Mouse (Mus musculus) lung, embryonic 14.5 days (tissue): ENCODE data around the gene Arpc1a. TPM values are rescaled to one million over a fixed set of nuclear protein-coding genes. Genes with fewer than 3 reads are reported as not detected.

Source experiments
- ATAC-seq: fragments of 200-750 bp; cut with Nextera tagmentation; 2 replicates; pipeline ENCODE4 v1.8.0; 2017; ENCODE audit warnings: mild to moderate bottlenecking, moderate TSS enrichment, moderate library complexity; ENCODE audit not compliant: insufficient read depth
- DNase-seq: peaks from one replicate; pipeline ENCODE4 v3.0.0-alpha.2; 2015
- H3K27ac ChIP-seq: fragments of 300-500 bp; sonication (generic); 2 replicates; pipeline ENCODE4 v1.5.1; 2014; ENCODE audit warnings: low read depth, mild to moderate bottlenecking, moderate library complexity
- H3K27me3 ChIP-seq: fragments of 300-500 bp; sonication (generic); 2 replicates; pipeline ENCODE4 v1.6.1; 2014; ENCODE audit warnings: low read length, control low read depth; ENCODE audit not compliant: insufficient read depth
- H3K36me3 ChIP-seq: fragments of 300-500 bp; sonication (generic); 2 replicates; pipeline ENCODE4 v1.6.1; 2014; ENCODE audit warnings: control low read depth; ENCODE audit not compliant: insufficient read depth
- H3K4me1 ChIP-seq: fragments of 300-500 bp; sonication (generic); 2 replicates; pipeline ENCODE4 v1.6.1; 2014; ENCODE audit warnings: antibody characterized with exemption, control low read depth; ENCODE audit not compliant: insufficient read depth
- H3K4me2 ChIP-seq: fragments of 300-500 bp; sonication (generic); 2 replicates; pipeline ENCODE4 v1.6.1; 2014; ENCODE audit warnings: mild to moderate bottlenecking
- H3K4me3 ChIP-seq: fragments of 300-500 bp; sonication (generic); 2 replicates; pipeline ENCODE4 v1.5.1; 2014; ENCODE audit warnings: low read depth, low read length
- H3K9ac ChIP-seq: fragments of 300-500 bp; sonication (generic); 2 replicates; pipeline ENCODE4 v1.6.1; 2014
- H3K9me3 ChIP-seq: fragments of 300-500 bp; sonication (generic); 2 replicates; pipeline ENCODE4 v1.6.1; 2016; ENCODE audit warnings: low read depth, low read length, control low read depth
- CTCF ChIP-seq: IDR thresholded peaks from 2 replicates; pipeline ENCODE4 v1.5.1; 2016; ENCODE audit warnings: antibody characterized with exemption, low read depth
- WGBS: fragments of 180-500 bp; shearing (Covaris S2); extraction: QIAGEN DNeasy Blood & Tissue Kit; methylation state at CpG from one replicate; pipeline ENCODE4 v1.1.7; 2014; 5-methylcytosine and 5-hydroxymethylcytosine counted together
- polyA plus RNA-seq: library from polyadenylated mRNA; unstranded; fragments of >200 nt; fragmentation: Nextera tagmentation; extraction: Ambion mirVana; gene quantifications from 2 replicates; pipeline ENCODE4 v1.2.1, GENCODE M21; 2014

Gene Arpc1a
- polyA plus RNA-seq, 1 experiment from 2014 or later, result 148 TPM

- Histone ChIP-seq H3K9ac (no peak overlapping the region), H3K4me1 (no peaks in the 10 kb centered on the region), H3K4me2 (peak overlapping the region; percentile 78), H3K9me3 (no peaks in the 10 kb centered on the region), H3K4me3 (peak overlapping the region; percentile 3; the same call in 1 of the 2 replicates), H3K27ac (peak overlapping the region; percentile 88), H3K27me3 (no peaks in the 10 kb centered on the region), H3K36me3 (peaks cover 2% of the 10 kb centered on the region; the same call in 1 of the 2 replicates)
- ATAC-seq (no peak), DNase-seq (no peak)
- no peak for TF ChIP-seq CTCF
- WGBS, result 79% methylated on average over 5 of the region's 5 CpGs
These were observed 32.1 kb downstream of the Arpc1a start for GRCm38 (mm10) chr5:145115736-145116135.

GRCm38 (mm10) chr5:145116316-145116715 lies 32.7 kb downstream of the Arpc1a start:
- DNase-seq (peak; percentile 90), ATAC-seq (peak; percentile 53)
- no peaks in the 10 kb centered on the region for H3K9me3 ChIP-seq

DNA sequence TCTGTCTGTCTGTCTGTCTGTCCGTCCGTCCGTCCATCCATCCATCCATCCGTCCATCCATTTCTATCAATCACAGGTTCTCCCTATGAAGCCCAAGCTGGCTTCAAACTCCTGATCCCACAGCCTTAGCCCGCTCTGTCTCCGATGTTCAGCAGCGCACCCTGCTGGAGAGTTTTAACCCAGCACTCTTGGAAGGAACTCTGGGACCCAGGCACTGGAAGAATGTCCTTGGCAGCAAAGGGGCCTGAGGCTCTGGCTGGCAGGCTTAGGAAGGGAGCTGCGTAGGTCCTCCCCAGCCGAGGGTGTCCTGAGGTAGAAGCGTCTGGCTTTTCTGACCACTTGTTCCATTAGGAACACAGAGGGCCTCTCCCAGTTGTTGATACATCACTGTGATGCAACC lies 33.3 kb downstream of the Arpc1a start:
- 36% methylated on average over 10 of the region's 10 CpGs for WGBS
- Histone ChIP-seq H3K27me3 (no peaks in the 10 kb centered on the region), H3K4me1 (no peaks in the 10 kb centered on the region), H3K4me2 (peak overlapping the region; percentile 78), H3K36me3 (peaks cover 2% of the 10 kb centered on the region; the same call in 1 of the 2 replicates), H3K27ac (peak overlapping the region; percentile 88), H3K9ac (no peak overlapping the region), H3K4me3 (0 out of 2 replicates have a peak overlapping the region, but pooled peaks have one; percentile 3), H3K9me3 (no peaks in the 10 kb centered on the region)
- ATAC-seq (peak; percentile 25; the same call in 1 of the 2 replicates), DNase-seq (peak; percentile 85)
- TF ChIP-seq CTCF, result peak; percentile 76

More at GRCm38 (mm10) chr5:145116316-145116715, 32.7 kb downstream of the Arpc1a start:
- Histone ChIP-seq H3K36me3 (no peaks in the 10 kb centered on the region), H3K27me3 (no peaks in the 10 kb centered on the region), H3K4me1 (no peaks in the 10 kb centered on the region), H3K4me2 (peak overlapping the region; percentile 78), H3K4me3 (peak overlapping the region; percentile 3; the same call in 1 of the 2 replicates), H3K27ac (peak overlapping the region; percentile 88), H3K9ac (no peak overlapping the region)
- 27% methylated on average over 4 of the region's 4 CpGs for WGBS
- no peak for TF ChIP-seq CTCF

- WGBS, result 50% methylated on average over 6 of the region's 6 CpGs
- H3K4me1 ChIP-seq, result no peaks in the 10 kb centered on the region
- peaks cover 12% of the 10 kb centered on the region for H3K36me3 ChIP-seq
These were observed 34.4 kb downstream of the Arpc1a start for GRCm38 (mm10) chr5:145118005-145118404.

DNA sequence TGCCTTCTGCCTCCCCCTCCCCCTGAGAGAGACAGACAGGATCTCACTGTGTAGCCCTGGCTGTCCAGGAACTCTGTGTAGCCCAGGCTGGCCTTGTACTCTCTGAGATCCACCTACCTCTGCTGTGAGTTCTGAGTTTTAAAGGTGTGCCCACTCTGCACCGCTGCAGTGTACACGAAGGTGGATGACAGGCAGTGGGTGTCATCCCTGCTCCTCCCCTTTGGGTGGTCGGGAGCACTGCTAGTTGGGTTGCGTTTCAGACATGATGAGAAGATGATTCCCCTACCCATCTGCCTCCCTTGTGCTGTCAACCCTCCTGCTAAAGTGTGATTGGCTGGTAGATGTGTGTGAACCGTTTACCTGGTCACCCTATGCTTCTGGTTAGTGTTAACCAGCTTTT lies 34.8 kb downstream of the Arpc1a start:
- no peak overlapping the region for H3K27ac ChIP-seq
- no peak overlapping the region for H3K9ac ChIP-seq
- H3K27me3 ChIP-seq, result no peaks in the 10 kb centered on the region
- peaks cover 17% of the 10 kb centered on the region for H3K36me3 ChIP-seq
- no peak for TF ChIP-seq CTCF
- no peak overlapping the region for H3K4me3 ChIP-seq
- no peaks in the 10 kb centered on the region for H3K4me1 ChIP-seq
- ATAC-seq (no peak), DNase-seq (no peak)
- 90% methylated on average over 5 of the region's 5 CpGs for WGBS
- no peak overlapping the region for H3K4me2 ChIP-seq
- H3K9me3 ChIP-seq, result no peaks in the 10 kb centered on the region

More at GRCm38 (mm10) chr5:145118005-145118404, 34.4 kb downstream of the Arpc1a start:
- Histone ChIP-seq H3K27ac (no peak overlapping the region), H3K27me3 (no peaks in the 10 kb centered on the region), H3K4me2 (no peak overlapping the region), H3K4me3 (no peak overlapping the region), H3K9ac (no peak overlapping the region), H3K9me3 (no peaks in the 10 kb centered on the region)
- no peak for TF ChIP-seq CTCF
- DNase-seq, result no peak
- ATAC-seq, result no peak

DNA sequence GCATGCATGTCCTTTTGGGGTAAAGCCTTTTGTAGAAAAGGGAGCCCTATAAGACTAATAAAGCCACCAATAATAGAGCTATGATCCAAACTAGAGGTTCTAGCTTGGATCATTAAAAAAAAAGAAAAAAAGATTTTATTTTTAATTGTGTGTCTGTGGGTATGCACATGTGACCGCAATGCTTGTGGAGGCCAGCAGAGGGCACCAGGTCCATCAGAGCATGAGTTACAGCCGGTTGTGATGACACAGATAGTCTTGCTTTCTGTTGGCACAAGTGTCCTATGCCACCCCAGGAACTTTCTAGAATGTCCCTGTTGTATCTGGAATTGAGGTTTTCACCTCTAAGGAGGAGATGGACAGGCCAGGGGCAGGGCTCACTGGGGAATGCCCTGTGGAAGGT lies 35.8 kb downstream of the Arpc1a start:
- Histone ChIP-seq H3K9me3 (no peaks in the 10 kb centered on the region), H3K27ac (no peak overlapping the region), H3K4me3 (no peak overlapping the region), H3K4me1 (no peaks in the 10 kb centered on the region), H3K4me2 (no peak overlapping the region), H3K27me3 (no peaks in the 10 kb centered on the region), H3K9ac (no peak overlapping the region), H3K36me3 (peaks cover 26% of the 10 kb centered on the region)
- ATAC-seq (no peak), DNase-seq (no peak)
- WGBS, result 91% methylated on average over 2 of the region's 2 CpGs
- TF ChIP-seq CTCF, result peak; percentile 57

GRCm38 (mm10) chr5:145120921-145121320 lies 37.3 kb downstream of the Arpc1a start:
- DNase-seq, result no peak
- Histone ChIP-seq H3K36me3 (peaks cover 41% of the 10 kb centered on the region), H3K27me3 (no peaks in the 10 kb centered on the region), H3K9me3 (no peaks in the 10 kb centered on the region), H3K4me2 (no peak overlapping the region), H3K4me1 (no peaks in the 10 kb centered on the region), H3K27ac (no peak overlapping the region), H3K4me3 (no peak overlapping the region), H3K9ac (no peak overlapping the region)
- no peak for TF ChIP-seq CTCF
- ATAC-seq, result no peak
- WGBS, result 50% methylated on average over 7 of the region's 7 CpGs

- no peak for ATAC-seq
- no peak for TF ChIP-seq CTCF
- peaks cover 65% of the 10 kb centered on the region for H3K36me3 ChIP-seq
These were observed 39.8 kb downstream of the Arpc1a start for GRCm38 (mm10) chr5:145123396-145123795.

More at GRCm38 (mm10) chr5:145123396-145123795, 39.8 kb downstream of the Arpc1a start:
- H3K4me1 ChIP-seq, result no peaks in the 10 kb centered on the region
- H3K4me3 ChIP-seq, result no peak overlapping the region
- DNase-seq, result no peak
- no peak overlapping the region for H3K9ac ChIP-seq
- no peak overlapping the region for H3K27ac ChIP-seq
- no peak overlapping the region for H3K4me2 ChIP-seq
- H3K9me3 ChIP-seq, result no peaks in the 10 kb centered on the region
- no peaks in the 10 kb centered on the region for H3K27me3 ChIP-seq
- WGBS, result 91% methylated on average over 19 of the region's 19 CpGs
